Mouse (Mus musculus) G1E (cell line): ENCODE results near the gene Elp5.
A peak's percentile ranks its signal among the peaks of the same experiment; 100 is the strongest.

Experiments used
- CTCF ChIP-seq: IDR thresholded peaks from 2 replicates; pipeline ENCODE4 v1.5.1; 2012; ENCODE audit warnings: low read depth, low read length, inconsistent platforms, mixed read lengths
- GATA1 ChIP-seq: IDR thresholded peaks from 2 replicates; pipeline ENCODE4 v1.6.1; 2012; ENCODE audit warnings: borderline replicate concordance, low read length, inconsistent platforms, mixed read lengths
- GATA2 ChIP-seq: IDR thresholded peaks from 2 replicates; pipeline ENCODE4 v1.6.1; 2012; ENCODE audit warnings: low read depth, low read length, inconsistent platforms, borderline replicate concordance
- POLR2AphosphoS5 ChIP-seq: IDR thresholded peaks from 2 replicates; pipeline ENCODE4 v1.6.1; 2012; ENCODE audit warnings: low read depth, low read length, inconsistent platforms; ENCODE audit not compliant: insufficient replicate concordance
- TAL1 ChIP-seq: conservative IDR thresholded peaks from 2 replicates; pipeline ENCODE4 v1.6.1; 2012; ENCODE audit warnings: low read depth, low read length, inconsistent platforms, mixed read lengths

DNA sequence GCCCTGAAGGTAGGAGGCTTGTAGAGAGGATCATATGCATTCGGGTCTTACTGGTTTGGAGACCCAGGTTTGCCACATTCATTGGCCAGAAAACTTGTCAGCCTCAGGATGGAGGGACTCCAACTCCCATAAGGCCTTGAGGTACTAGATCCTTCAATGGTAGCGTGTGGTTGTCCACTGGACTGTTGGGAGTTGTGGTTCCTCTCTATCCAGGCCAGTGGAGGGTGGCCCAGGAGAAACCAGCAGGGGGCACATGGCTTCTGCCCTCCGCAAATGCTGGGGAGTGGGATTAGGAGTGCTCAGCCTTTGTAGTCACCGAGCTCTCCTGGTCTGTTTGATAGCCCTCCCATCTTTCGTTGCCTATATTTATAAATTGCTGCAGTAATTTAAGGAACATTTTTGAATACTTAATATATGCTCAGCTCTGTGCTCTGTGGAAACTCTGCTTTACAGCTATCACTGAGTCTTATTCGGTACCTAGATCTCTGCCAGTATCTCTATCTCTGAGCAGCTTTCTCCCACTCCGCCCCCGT lies 38.5 kb upstream of the Elp5 start:
- TF ChIP-seq CTCF (peak; percentile 34; the same call in 1 of the 2 replicates), GATA2 (no peak), TAL1 (no peak), GATA1 (no peak), POLR2AphosphoS5 (no peak)
